Mouse (Mus musculus): ENCODE results near the gene Plch2. TPM values are rescaled to one million over a fixed set of nuclear protein-coding genes. Genes with fewer than 3 reads are reported as not detected.

The Plch2 gene
- polyA plus RNA-seq, 1 experiment from 2014 or later = 12.8 TPM

GRCm38 (mm10) chr4:155070199-155070598, 13.6 kb upstream of the Plch2 start:
- Histone ChIP-seq H3K27me3 (no peaks in the 10 kb centered on the region), H3K9ac (peak overlapping the region; percentile 2; the same call in 1 of the 2 replicates), H3K4me1 (peaks cover 25% of the 10 kb centered on the region), H3K36me3 (peaks cover 73% of the 10 kb centered on the region), H3K27ac (no peak overlapping the region), H3K4me3 (no peak overlapping the region), H3K9me3 (no peaks in the 10 kb centered on the region), H3K4me2 (no peak overlapping the region)
- ATAC-seq (ENCODE audit: insufficient number of reproducible peaks, insufficient read depth, low FRiP score, low TSS enrichment, low read depth) = no peak
- 92% methylated on average over 13 of the region's 13 CpGs for WGBS

GRCm38 (mm10) chr4:155069191-155069590, 12.6 kb upstream of the Plch2 start:
- Histone ChIP-seq H3K4me3 (no peak overlapping the region), H3K9ac (0 out of 2 replicates have a peak overlapping the region, but pooled peaks have one; percentile 36), H3K4me1 (peaks cover 25% of the 10 kb centered on the region), H3K27ac (no peak overlapping the region), H3K27me3 (no peaks in the 10 kb centered on the region), H3K36me3 (peaks cover 63% of the 10 kb centered on the region), H3K9me3 (no peaks in the 10 kb centered on the region), H3K4me2 (no peak overlapping the region)
- WGBS = 87% methylated on average over 6 of the region's 6 CpGs
- ATAC-seq (ENCODE audit: insufficient number of reproducible peaks, insufficient read depth, low FRiP score, low TSS enrichment, low read depth) = no peak

- Histone ChIP-seq H3K4me2 (peak overlapping the region; percentile 80), H3K4me3 (0 out of 2 replicates have a peak overlapping the region, but pooled peaks have one; percentile 74), H3K36me3 (peaks cover 56% of the 10 kb centered on the region), H3K4me1 (peaks cover 25% of the 10 kb centered on the region), H3K9ac (0 out of 2 replicates have a peak overlapping the region, but pooled peaks have one; percentile 92), H3K27me3 (no peaks in the 10 kb centered on the region), H3K9me3 (no peaks in the 10 kb centered on the region), H3K27ac (no peak overlapping the region)
- no peak for ATAC-seq (ENCODE audit: insufficient number of reproducible peaks, insufficient read depth, low FRiP score, low TSS enrichment, low read depth)
- 93% methylated on average over 20 of the region's 20 CpGs for WGBS
Measured at GRCm38 (mm10) chr4:155068357-155068972, 11.9 kb upstream of the Plch2 start.

DNA sequence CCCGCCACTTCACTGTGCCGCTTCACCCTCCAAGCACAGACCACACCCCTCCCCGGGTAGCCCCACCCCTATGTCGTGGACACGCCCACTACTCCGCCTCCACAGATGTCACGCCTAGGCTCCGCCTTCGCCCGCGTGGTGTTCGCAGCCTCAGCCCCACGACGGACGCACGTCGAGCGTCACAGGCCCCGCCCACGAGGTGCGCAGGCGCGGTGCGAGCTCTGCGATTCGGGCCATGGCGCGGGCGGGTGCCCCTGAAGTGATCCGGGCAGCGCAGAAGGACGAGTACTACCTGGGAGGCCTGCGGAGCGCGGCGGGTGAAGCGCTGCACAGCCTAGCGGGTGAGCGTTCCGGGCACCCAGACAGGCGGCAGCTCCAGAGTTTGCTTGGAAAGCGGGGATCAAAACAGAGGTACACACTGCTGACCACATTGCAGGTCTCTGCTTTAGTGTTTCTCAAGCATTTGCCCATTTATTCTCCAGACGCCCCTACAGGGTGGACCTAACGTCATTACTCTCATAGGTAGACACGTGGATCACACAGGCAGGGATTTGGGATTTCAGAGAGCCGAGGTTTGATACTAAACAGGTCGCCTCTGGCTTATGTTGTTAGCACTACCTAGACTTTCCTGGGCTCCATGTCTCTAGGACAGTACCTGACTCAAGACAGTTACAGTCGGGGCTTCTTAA, 10.4 kb upstream of the Plch2 start, which contains the start of gene Pex10:
Gene Pex10 (plus strand): TSS at position 183 of the 689 bp plus-strand sequence.
- H3K4me1 ChIP-seq = peaks cover 31% of the 10 kb centered on the region
- H3K9ac ChIP-seq = peak within 1 kb of the TSS; percentile 92
- peak within 1 kb of the TSS; percentile 74 for H3K4me3 ChIP-seq
- under 1% methylated on average over 48 of the region's 48 CpGs for WGBS
- H3K9me3 ChIP-seq = no peaks in the 10 kb centered on the region
- peak; percentile 85 for ATAC-seq (ENCODE audit: insufficient number of reproducible peaks, insufficient read depth, low FRiP score, low TSS enrichment, low read depth)
- H3K4me2 ChIP-seq = peak within 1 kb of the TSS; percentile 80
- H3K27me3 ChIP-seq = no peaks in the 10 kb centered on the region
- H3K36me3 ChIP-seq = peaks cover 41% of the 10 kb centered on the region
- H3K27ac ChIP-seq = peak within 1 kb of the TSS; percentile 84

- Histone ChIP-seq H3K4me1 (peaks cover 39% of the 10 kb centered on the region), H3K36me3 (peaks cover 33% of the 10 kb centered on the region), H3K4me2 (peak overlapping the region; percentile 80), H3K9me3 (no peaks in the 10 kb centered on the region), H3K4me3 (peak overlapping the region; percentile 74), H3K27ac (peak overlapping the region; percentile 84), H3K27me3 (no peaks in the 10 kb centered on the region), H3K9ac (peak overlapping the region; percentile 59)
- ATAC-seq (ENCODE audit: insufficient number of reproducible peaks, insufficient read depth, low FRiP score, low TSS enrichment, low read depth) = peak; percentile 29; the same call in 1 of the 2 replicates
- 5% methylated on average over 15 of the region's 15 CpGs for WGBS
Measured at GRCm38 (mm10) chr4:155065970-155066833, 9.6 kb upstream of the Plch2 start.

- Histone ChIP-seq H3K9me3 (no peaks in the 10 kb centered on the region), H3K9ac (no peak overlapping the region), H3K4me1 (peaks cover 41% of the 10 kb centered on the region), H3K4me2 (no peak overlapping the region), H3K27ac (peak overlapping the region; percentile 80), H3K36me3 (peaks cover 16% of the 10 kb centered on the region), H3K4me3 (no peak overlapping the region), H3K27me3 (no peaks in the 10 kb centered on the region)
- WGBS = 55% methylated on average over 2 of the region's 2 CpGs
- no peak for ATAC-seq (ENCODE audit: insufficient number of reproducible peaks, insufficient read depth, low FRiP score, low TSS enrichment, low read depth)
Measured at GRCm38 (mm10) chr4:155064474-155064873, 7.9 kb upstream of the Plch2 start.

DNA sequence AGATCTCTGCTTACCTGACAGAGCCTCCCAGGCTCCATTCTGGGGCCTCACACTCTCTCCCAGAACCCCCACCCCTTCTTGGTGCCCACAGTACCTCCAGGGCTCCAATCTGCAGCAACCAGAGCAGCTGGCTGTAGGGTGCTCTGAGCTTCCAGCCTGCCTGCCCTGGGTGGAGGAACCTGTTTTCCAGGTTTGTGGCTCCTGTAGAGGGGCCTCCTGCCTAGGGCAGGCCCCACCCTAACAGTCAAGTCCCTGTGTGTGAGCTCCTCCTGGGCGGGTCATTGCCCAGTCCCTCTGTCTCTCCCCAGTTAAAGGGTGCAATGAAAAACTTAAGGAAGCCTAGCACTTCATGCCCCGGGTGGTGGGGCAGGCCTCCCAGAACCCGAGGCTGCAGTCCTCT, 7.3 kb upstream of the Plch2 start:
- H3K9ac ChIP-seq = 0 out of 2 replicates have a peak overlapping the region, but pooled peaks have one; percentile 17
- peaks cover 10% of the 10 kb centered on the region for H3K36me3 ChIP-seq
- 19% methylated on average over 3 of the region's 3 CpGs for WGBS
- H3K4me2 ChIP-seq = peak overlapping the region; percentile 32
- peaks cover 41% of the 10 kb centered on the region for H3K4me1 ChIP-seq
- no peaks in the 10 kb centered on the region for H3K9me3 ChIP-seq
- no peak overlapping the region for H3K4me3 ChIP-seq
- peak overlapping the region; percentile 86 for H3K27ac ChIP-seq
- peak; percentile 34; the same call in 1 of the 2 replicates for ATAC-seq (ENCODE audit: insufficient number of reproducible peaks, insufficient read depth, low FRiP score, low TSS enrichment, low read depth)
- H3K27me3 ChIP-seq = no peaks in the 10 kb centered on the region

GRCm38 (mm10) chr4:155058325-155058724, 1.7 kb upstream of the Plch2 start:
- H3K36me3 ChIP-seq = no peaks in the 10 kb centered on the region
- peaks cover 50% of the 10 kb centered on the region for H3K4me1 ChIP-seq
- ATAC-seq (ENCODE audit: insufficient number of reproducible peaks, insufficient read depth, low FRiP score, low TSS enrichment, low read depth) = no peak
- H3K9ac ChIP-seq = 0 out of 2 replicates have a peak overlapping the region, but pooled peaks have one; percentile 21
- H3K27me3 ChIP-seq = peaks cover 4% of the 10 kb centered on the region
- H3K4me3 ChIP-seq = no peak overlapping the region
- H3K4me2 ChIP-seq = no peak overlapping the region
- 25% methylated on average over 10 of the region's 10 CpGs for WGBS
- no peaks in the 10 kb centered on the region for H3K9me3 ChIP-seq
- H3K27ac ChIP-seq = peak overlapping the region; percentile 53; the same call in 1 of the 2 replicates

DNA sequence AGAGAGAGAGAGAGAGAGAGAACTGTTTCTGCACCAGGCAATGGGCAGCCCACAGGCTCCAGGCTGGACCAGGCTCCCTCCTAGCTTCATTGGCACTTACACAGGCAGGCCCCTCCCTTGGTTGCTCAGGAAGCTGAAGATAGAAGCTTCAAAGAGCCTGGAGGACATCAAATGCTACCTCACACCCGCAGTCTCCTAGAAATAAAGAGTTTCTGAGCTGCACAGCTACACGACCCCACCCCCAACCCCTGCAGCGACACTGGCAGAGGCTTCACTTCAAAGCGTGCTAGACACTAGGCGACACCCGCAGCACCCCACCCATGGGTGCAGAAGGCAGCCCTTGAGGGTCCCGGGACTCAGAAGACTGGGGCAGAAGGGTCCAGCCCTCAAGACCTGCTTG, 6.5 kb downstream of the Plch2 start:
- Histone ChIP-seq H3K4me1 (peaks cover 12% of the 10 kb centered on the region), H3K9me3 (no peaks in the 10 kb centered on the region), H3K9ac (no peak overlapping the region), H3K36me3 (no peaks in the 10 kb centered on the region), H3K27me3 (peaks cover 30% of the 10 kb centered on the region), H3K4me3 (no peak overlapping the region), H3K4me2 (no peak overlapping the region), H3K27ac (no peak overlapping the region)
- WGBS = 70% methylated on average over 7 of the region's 7 CpGs
- no peak for ATAC-seq (ENCODE audit: insufficient number of reproducible peaks, insufficient read depth, low FRiP score, low TSS enrichment, low read depth)

- no peak overlapping the region for H3K27ac ChIP-seq
- no peaks in the 10 kb centered on the region for H3K36me3 ChIP-seq
- peaks cover 9% of the 10 kb centered on the region for H3K4me1 ChIP-seq
- ATAC-seq (ENCODE audit: insufficient number of reproducible peaks, insufficient read depth, low FRiP score, low TSS enrichment, low read depth) = no peak
- no peak overlapping the region for H3K4me3 ChIP-seq
- WGBS = 71% methylated on average over 14 of the region's 14 CpGs
- no peak overlapping the region for H3K9ac ChIP-seq
- no peak overlapping the region for H3K4me2 ChIP-seq
- H3K27me3 ChIP-seq = peaks cover 59% of the 10 kb centered on the region
- H3K9me3 ChIP-seq = no peaks in the 10 kb centered on the region
Measured at GRCm38 (mm10) chr4:155046636-155047035, 9.9 kb downstream of the Plch2 start.

GRCm38 (mm10) chr4:155043289-155043625, 13.3 kb downstream of the Plch2 start:
- Histone ChIP-seq H3K4me3 (peak overlapping the region; percentile 45), H3K9ac (peak overlapping the region; percentile 61), H3K36me3 (no peaks in the 10 kb centered on the region), H3K27ac (no peak overlapping the region), H3K4me1 (peaks cover 9% of the 10 kb centered on the region), H3K9me3 (no peaks in the 10 kb centered on the region), H3K27me3 (peaks cover 85% of the 10 kb centered on the region), H3K4me2 (peak overlapping the region; percentile 90)
- no peak for ATAC-seq (ENCODE audit: insufficient number of reproducible peaks, insufficient read depth, low FRiP score, low TSS enrichment, low read depth)
- WGBS = 1% methylated on average over 25 of the region's 25 CpGs
